Mouse (Mus musculus) CH12.LX (cell line): ENCODE measurements around the gene Lmf1.

Experiments used
- CHD2 ChIP-seq: IDR thresholded peaks from 2 replicates; pipeline ENCODE4 v1.6.1; 2011; ENCODE audit warnings: low read length, improper control_type of control experiment
- CTCF ChIP-seq, 2 experiments: IDR thresholded peaks in 1 of 2; conservative IDR thresholded peaks in 1 of 2; 2 replicates each; pipeline ENCODE4 v1.5.1; 2011 to 2012; ENCODE audit warnings: low read depth in 2 of 2, low read length in 2 of 2, improper control_type of control experiment in 1 of 2, inconsistent platforms in 1 of 2, mild to moderate bottlenecking in 1 of 2, moderate library complexity in 1 of 2
- E2F4 ChIP-seq: IDR thresholded peaks from 2 replicates; pipeline ENCODE4 v1.6.1; 2011; ENCODE audit warnings: low read depth, low read length, improper control_type of control experiment; ENCODE audit not compliant: insufficient replicate concordance
- GABPA ChIP-seq: IDR thresholded peaks from 2 replicates; pipeline ENCODE4 v1.6.1; 2012; ENCODE audit warnings: low read depth, low read length, improper control_type of control experiment, inconsistent platforms; ENCODE audit not compliant: insufficient replicate concordance
- JUND ChIP-seq: conservative IDR thresholded peaks from 2 replicates; pipeline ENCODE4 v1.6.1; 2011; ENCODE audit warnings: low read depth, low read length, improper control_type of control experiment
- MAX ChIP-seq: IDR thresholded peaks from 2 replicates; pipeline ENCODE4 v1.6.1; 2011; ENCODE audit warnings: low read length, improper control_type of control experiment
- POLR2AphosphoS2 ChIP-seq: IDR thresholded peaks from 2 replicates; pipeline ENCODE4 v1.6.1; 2011; ENCODE audit warnings: low read depth, low read length, improper control_type of control experiment
- TCF12 ChIP-seq: IDR thresholded peaks from 2 replicates; pipeline ENCODE4 v1.6.1; 2014; ENCODE audit warnings: low read depth, mild to moderate bottlenecking, inconsistent platforms, low read length, improper control_type of control experiment

GRCm38 (mm10) chr17:25579332-25580047, 605 bp downstream of the Lmf1 start:
- TF ChIP-seq CTCF (conservative IDR thresholded peaks at IDR 0.05 in 1 of 2, IDR thresholded peaks at IDR 0.05 in 1 of 2; ENCODE audit: low read depth in 2 of 2, low read length in 2 of 2): no peak
- TF ChIP-seq GABPA: no peak
- TF ChIP-seq JUND: no peak
- TF ChIP-seq TCF12: no peak
- TF ChIP-seq E2F4: no peak
- TF ChIP-seq POLR2AphosphoS2: no peak
- peak; percentile 23; the same call in 1 of the 2 replicates for TF ChIP-seq MAX
- TF ChIP-seq CHD2: no peak
